Mouse (Mus musculus): ENCODE measurements at regions not wholly inside any gene's neighbourhood (a gene's known extent, or its start where the extent isn't known, plus 50 kb on each side); places are given as distances from the start of the nearest gene placed in this dataset.

DNA sequence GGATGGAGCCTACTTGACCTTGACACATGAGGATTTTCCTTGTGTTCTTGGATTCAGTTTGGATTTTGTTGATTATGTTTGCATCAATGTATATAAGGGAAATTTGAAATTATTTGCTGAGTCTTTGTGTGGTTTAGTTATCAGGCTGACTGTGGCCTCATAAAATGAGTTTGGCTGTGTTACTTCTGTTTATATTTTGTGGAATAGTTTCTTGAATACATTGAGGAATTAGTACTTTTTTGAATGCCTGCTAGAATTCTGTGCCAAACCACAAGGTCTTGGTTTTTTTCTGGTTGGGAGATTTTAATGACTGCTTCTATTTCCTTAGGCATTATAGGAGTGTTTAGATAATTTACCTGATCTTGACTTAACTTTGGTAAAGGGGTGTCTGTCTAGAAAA is 1018.5 kb downstream of the Zpld1 start:
- CTCF ChIA-PET, result no interaction called here

DNA sequence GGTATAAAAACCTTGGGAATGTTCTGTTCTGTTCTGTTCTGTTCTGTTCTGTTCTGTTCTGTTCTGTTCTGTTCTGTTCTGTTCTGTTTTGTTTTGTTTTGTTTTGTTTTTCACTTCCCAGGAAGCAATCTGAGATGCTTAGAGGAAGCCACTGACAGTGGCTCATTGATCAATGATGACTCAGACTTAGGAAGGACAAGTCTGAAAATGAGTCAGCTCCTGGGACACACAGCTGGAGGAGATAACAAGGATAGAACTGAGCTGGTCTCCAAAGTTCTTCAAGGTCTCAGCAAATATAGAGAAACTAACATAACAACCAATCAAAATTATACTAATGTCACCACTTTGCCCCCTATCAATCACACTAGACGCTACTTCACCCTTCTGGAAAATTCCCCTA is 1033.9 kb downstream of the Zpld1 start:
- CTCF ChIA-PET, result no interaction called here

- CTCF ChIA-PET, result no interaction called here
Observed at GRCm38 (mm10) chr16:54259260-54259659, 1038.5 kb downstream of the Zpld1 start.

DNA sequence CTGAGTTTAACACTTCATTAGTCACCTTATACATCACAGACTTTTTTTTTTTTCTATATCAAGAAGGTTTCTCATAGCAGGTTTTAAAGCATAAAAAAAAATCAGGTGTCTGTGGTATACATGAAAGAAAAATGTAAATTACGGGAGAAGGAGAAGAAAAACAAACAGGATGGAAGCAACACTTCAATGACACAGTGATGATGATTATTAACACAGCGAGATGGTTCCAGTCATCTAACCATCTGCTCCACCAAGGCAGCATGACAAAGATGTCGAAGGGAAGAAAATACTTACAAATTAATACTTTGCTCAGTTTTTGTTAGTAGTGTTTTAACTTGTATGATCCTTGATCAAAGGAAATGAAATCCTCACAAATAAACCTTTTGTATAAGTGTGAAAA is 1050.9 kb downstream of the Zpld1 start:
- CTCF ChIA-PET, result no interaction called here

DNA sequence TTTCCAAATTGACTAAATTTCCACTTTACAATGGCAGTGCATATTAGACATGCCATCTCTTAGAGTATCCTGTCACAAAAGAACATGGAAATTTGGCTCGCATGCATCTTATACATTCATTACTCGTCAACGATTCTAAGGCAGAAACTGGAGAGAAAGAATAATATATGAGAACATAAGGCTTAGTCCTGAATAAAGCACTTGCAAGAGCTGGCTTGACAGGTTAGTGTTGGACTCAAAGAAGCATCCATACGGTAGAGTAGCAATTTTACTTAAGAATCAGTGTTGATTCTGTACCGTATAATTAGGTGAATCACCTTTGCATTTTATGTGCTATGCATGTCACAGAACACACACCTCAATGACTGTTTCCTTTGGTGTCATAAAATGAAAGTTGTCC is 1051.4 kb downstream of the Zpld1 start:
- CTCF ChIA-PET, result no interaction called here

DNA sequence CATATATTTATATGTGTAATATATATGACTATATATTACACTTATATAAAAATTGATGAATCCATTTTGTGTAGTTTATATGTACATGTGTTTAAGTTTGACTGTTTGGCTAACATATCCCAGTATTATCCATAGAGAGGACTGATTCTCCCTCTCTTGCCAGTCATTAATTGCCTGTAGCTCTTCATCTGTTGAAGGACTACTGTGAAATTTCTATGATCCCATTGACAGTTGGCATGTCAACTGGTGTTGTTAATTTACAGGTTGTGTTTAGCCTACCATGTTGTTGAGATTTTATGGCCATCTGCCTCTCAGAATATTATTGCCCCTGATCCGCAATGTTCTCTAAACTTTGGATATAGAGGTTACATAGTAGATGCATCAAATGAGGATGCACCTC is 1058.3 kb downstream of the Zpld1 start:
- CTCF ChIA-PET, result no interaction called here

DNA sequence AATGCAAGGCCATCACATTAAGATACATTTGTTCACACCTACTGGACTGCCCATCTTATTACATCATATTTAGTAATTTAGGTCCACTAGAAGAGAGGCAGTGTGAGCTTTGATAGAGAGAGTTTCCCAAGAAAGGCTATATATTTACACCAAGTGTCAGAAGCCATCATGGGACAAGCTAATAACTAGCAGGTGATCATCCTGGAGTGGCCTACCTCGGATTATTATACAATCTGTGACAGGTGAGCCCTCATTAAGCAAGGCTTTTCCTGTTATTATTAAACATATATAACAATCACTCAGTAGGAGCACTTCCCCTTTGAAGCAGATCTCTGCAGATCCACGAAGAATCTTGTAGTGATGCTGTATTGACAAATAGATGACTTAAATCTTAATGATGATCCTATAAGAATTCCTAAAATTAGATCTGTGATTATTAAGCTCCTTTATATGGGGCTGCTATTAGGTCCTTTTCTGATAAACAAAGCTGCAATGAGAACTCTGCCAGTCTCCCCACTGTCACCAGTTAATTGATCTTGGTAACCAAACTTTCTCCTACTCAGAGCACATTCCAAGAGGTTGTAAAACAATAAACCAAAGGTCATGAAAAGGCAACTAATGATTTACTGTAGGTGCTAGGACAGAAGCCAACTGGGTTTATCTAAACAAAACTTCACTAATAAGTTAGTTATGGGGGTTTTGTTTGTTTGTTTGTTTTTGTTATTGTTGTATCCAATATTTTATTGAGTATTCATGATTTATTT is 1068.2 kb downstream of the Zpld1 start:
- CTCF ChIA-PET, result interaction anchor here (0.7 kb wide), 1 partner anchor 65 kb away, joined by 5 read pairs; no protein-coding TSS in a partner anchor

DNA sequence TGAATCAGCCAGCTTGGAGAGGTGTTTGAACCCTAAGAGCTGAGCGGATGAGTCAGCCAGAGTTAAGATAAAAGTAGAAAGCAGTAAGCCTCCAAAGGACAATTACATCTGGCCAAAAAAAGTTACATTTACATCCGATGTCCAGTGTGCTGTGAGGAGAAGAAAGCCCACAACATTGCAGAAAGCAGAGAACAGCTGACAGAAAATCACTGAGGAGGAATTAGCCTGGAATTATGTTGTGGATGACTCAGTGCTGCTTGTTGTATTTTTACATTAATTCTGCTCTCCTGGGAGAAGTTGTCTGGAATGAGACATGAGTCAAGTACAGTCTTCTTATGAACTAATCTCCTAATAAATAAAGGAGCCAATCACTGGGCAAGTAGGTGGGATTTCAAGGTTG is 1071.6 kb downstream of the Zpld1 start:
- CTCF ChIA-PET, result no interaction called here

DNA sequence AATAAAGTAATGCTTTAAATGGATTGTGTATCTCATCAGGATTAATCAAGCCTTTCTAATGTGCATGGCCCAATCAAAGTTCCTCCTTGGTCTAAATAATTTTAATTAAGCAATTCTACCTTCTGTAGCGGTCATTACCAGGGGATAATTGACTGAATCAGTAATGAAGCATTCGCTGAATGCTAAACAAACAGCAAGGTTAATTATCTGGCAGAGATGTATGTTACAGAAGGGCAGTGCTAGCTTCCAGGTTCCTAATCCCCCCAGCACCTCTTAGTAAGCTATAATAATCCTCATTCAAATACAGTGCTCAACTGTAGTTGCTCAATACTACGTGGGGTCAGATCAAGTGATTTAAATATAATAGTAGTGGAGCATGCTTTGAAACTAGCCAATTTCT is 1102.6 kb downstream of the Zpld1 start:
- CTCF ChIA-PET, result no interaction called here

DNA sequence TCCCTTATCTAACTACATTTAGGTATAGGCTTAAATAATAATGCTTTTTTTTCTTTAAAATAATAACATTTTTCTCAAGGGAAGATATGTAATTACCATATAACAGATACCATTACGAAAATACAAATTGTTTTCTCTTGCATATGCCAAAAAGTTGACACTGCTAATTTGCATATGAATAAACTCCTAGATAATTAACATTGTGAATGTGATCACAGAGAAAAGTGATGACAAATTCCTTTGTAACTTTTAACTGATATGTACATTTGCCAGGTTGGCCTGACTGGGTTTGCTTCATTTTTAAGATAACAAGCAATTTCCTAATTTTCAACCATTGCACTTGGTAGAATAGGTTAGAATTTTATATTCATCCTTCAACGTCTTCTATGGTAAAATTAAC is 1103.1 kb downstream of the Zpld1 start:
- CTCF ChIA-PET, result no interaction called here
